Mouse (Mus musculus) heart, postnatal 4 days (tissue): ENCODE data around the gene Med24. TPM values are rescaled to one million over a fixed set of nuclear protein-coding genes. Genes with fewer than 3 reads are reported as not detected.

Experiments used
- DNase-seq: peaks from one replicate; pipeline ENCODE4 v3.0.0; 2021
- total RNA-seq, 2 experiments: library from RNA; stranded (reverse); gene quantifications; 2 replicates each; pipeline ENCODE4 v1.2.3; 2021

Med24 gene
- total RNA-seq, 2 experiments from 2014 or later: 51.7 to 52.3 TPM

DNA sequence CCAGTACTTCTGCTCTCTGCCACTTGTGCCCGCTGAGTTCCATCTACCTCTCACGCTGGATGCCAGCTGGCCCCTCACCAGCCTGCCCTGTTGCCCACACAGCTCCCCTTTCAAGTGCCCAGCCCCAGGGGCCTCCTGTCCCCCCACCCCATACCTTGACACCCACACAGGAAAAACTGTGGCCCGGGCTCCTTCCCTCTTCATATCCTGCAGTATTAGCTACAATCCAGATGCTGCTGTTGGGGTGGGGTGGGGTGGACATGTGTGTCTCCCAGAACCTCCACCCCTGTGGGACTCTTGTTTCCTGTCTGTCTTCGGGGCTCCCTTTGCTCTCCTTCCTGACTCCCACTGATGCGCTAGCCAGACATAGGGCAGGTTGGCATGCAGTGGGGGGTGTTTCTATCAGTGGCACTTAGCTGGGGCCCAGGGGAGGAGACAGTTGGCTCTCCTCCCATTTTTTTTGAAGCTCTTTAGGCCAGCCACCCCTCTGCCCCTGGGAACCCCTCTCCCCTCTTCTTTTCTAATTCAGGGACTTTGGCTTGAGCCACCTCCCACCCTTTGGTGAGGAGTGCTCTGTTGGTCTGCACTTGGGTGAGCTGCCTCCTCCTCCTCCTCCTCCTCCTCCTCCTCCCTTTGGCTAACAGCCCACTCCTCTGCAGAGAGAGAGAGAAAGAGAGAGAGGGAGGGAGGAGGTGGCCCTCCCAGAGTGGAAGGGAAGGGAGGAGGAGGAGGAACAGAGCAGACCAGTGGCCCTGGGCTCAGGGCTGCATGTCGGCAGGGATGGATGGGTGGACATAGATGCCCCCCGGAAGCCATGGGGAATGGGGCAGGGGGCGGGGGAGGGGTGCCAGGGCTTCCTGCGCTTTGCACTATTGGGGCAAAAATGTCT lies 36.4 kb upstream of the Med24 start:
- peak; percentile 59 for DNase-seq

DNA sequence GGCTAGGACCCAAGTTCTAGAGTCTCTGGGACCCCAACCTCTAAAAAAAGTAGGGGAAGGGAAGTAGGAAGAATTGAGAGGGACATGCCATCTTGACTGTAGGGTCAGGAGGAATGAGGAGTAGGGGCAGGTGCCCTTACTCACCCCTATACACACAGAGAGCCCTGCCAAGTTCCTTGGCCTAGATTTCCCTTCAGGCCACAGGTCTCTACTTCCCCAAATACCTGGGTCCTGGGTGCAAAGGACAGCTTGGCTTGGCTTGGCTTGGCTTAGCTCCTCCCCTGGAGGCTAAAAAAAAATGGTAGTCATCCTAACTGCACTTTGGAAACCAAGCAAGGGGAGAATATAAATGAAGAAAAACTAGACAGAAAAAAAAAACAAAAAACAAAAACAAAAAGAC lies 35.5 kb upstream of the Med24 start:
- no peak for DNase-seq

DNA sequence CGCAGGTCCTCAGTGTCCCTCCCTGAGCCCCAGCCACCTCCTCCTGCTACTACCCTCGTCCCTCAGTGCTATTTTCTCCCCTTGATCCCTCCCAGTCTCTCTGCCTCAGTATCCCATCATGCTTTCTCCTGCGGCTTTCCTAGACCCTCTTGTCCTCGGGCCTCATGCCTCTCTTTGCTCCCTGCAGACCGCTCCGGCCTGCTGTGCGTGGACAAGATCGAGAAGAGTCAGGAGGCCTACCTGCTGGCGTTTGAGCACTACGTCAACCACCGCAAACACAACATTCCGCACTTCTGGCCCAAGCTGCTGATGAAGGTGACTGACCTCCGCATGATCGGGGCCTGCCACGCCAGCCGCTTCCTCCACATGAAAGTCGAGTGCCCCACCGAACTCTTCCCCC lies 34.9 kb upstream of the Med24 start:
- DNase-seq: no peak

DNA sequence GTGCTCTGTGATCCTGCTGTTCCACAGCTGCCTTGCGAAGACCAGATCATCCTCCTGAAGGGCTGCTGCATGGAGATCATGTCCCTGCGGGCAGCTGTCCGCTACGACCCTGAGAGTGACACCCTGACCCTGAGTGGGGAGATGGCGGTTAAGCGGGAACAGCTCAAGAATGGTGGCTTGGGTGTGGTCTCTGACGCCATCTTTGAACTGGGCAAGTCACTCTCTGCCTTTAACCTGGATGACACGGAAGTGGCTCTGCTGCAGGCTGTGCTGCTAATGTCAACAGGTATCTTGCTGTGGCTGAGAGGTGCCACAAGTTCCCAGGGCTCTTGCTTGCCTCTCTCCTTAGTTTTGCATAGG lies 34.2 kb upstream of the Med24 start:
- DNase-seq: no peak

DNA sequence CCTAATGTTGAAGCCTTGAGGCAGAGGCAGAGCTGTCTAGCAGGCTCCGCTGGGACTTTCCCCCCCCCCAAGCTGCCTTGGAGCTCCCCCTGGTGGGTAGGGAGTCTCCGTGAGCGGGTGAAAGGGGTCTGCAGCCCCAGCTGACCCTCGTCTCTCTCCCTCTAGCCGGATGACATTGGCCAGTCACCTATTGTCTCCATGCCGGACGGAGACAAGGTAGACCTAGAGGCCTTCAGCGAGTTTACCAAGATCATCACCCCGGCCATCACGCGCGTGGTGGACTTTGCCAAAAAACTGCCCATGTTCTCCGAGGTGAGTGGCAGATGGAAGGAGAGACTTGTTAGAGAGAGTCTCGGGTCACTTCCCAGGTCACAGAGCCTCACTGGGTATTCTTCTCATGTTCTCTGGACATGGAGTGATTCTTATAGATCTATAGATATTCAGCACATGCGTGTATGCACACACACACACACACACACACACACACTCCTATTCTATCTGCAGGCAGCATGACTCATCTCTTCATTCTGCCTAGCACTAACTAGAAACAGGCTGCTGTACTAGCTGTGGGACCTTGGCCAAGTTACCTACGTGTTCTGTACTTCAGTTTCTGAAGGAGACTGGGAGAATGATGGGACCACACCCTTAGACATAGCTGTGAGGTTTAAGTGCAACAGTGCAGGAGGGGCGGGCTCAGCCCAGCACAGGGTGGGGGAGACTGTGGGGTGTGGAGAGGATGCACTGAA lies 33.7 kb upstream of the Med24 start:
- peak; percentile 63 for DNase-seq

DNA sequence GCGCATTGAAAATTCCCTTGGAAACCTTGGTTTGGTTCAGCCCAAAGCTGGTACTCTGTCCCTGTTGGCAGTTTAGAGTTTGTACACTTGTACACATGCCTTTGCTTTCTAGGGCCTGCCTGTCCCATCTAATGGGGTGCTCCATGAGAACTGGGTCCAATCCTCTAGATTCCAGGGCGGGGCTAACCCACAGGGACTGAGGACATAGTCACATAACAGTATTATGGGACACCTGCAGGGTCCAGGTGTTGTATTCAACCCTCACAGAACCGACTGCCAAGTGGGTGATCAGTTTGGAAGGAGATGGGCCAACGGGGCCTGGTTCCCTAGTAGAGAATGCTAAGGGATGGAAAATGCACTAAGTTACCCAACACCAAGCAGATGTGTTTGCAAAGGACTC lies 32.7 kb upstream of the Med24 start:
- no peak for DNase-seq

DNA sequence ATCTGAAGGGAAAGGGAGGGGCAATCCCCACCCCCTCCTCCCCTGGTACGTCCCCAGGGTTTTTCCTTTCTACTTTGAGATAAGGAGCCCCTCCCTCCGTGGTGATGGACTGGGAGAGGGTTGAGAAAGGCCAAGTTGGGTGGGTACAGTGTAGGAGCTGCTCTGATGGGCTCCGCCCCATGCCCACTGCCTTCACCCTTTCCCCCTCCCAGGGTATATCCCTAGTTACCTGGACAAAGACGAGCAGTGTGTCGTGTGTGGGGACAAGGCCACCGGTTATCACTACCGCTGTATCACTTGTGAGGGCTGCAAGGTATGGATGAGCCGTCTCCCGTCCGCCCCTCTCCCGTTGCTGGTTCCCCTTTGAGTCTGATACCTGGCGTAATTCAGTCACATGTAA lies 27.5 kb upstream of the Med24 start:
- DNase-seq: no peak

DNA sequence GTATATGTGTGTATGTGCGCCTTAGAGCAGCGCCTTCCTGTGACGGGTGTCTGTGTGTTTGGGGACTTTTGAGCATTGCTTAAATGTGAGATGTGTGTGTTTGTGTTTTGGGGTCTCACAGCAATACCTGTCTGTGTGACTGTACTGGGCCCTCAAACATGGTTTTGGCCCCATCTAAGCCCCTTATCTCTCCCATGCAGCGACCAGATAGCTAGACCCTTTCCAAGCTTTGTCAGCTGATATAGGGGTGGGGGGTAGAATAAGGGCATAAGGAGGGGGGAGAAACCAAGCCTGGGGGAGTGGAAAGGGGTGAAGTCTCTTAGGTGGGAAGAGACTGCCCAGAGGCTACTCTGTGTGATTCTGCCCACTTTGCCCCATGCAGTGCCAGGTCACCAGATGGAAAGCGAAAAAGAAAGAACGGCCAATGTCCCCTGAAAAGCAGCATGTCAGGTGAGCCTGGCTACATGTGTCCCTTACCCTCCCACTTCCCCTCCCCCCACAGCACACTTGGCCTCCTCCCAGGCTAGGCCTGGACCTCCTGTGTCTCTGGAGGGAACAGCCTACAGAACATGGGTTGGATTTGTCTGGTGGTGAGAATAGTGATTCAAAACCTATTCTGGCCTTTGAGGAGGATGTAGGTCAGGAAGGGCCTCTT lies 26.6 kb upstream of the Med24 start:
- DNase-seq: no peak

DNA sequence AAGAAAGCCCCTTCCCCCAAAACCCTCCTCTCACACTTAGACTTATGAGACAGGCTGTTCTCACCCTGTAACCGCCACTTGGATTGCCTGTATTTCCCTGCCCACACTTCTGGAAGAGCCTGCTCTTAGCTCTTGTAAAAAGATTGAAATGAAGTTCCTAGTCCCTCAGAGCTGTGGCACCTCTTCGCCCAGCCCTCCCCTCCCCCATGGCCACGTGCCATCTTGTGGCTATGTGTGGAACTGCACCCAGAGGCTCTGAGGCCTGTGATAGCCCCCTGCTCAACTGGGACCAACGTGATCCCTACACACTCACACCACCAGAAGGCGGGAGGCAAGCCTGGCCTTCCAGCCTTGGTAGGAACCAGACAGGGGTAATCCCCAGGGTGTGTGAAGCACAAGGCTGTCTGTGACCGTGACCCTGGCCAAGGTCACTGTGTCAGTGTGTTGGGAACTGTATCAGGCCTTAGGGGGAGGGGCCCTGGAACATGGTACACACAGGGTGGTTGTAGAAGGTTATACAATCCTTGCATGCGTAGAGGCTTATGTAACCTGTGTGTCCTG lies 25.5 kb upstream of the Med24 start:
- peak; percentile 90 for DNase-seq

DNA sequence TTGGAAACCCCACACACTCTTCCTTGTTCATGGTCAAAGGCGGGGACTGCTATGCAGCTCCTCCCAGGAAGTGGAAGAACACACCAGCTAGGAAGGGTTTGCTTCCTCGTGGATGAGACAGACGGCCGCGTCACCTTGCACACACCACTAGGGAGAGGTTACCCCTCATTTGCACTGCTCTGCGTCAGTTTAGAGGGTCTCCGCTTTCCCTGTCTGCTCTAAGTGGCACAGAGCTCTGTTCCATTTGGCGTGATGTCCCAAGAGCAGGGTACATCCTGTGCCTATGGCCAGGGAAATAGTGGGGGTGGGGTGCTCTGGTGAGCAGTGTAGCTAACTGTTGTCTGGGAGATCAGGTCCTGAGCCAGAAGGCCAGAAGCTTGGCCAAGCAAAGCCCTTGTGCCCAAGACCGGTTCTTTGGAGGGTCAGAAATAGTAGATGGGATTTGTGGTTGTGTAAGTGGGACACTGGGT lies 25.0 kb upstream of the Med24 start:
- DNase-seq: no peak

DNA sequence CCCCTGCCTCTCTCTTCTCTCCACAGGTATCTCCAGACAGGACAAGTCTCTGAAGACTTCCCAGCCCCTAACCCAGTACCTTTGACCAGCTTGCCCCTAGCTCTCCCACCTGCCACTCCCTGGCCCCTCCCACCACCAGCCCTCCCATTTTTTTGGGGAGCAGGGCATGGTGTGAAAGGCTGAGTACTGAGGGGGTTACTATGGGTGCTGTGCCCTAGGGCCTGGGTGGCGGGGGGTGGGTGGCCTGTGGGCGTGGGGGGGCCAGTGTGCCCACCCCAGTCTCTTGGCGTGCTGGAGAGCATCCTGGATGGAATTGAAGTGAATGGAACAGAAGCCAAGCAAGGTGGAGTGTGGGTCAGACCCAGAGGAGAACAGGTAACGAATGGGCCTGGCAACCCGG lies 24.0 kb upstream of the Med24 start:
- DNase-seq: no peak

DNA sequence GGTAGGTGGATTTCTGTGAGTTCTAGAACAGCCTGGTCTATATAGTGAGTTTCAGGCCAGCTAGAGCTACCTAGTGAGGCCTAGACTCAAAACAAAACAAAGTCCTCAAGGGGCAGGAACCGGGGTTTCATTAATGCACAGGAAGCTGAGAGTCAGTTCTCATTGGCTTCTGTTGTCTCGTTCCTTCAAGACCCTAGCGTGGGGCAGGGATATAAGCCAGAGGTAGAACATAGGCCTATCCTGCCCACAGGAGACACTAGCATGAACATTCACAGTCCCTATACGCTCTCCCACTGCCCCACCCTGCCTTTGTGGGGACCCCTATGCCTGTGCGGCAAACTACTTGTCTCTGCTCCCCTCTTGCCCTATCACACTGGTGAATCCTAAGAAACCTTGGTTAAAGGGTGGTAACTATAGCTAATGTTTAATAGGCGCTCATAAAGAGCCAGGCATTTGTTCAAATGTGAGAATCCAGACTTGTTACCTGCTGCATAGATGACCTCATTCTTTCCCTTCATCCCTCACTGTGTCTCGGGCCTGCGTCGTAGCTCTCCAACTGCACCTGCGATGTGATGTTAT lies 23.4 kb upstream of the Med24 start:
- no peak for DNase-seq

DNA sequence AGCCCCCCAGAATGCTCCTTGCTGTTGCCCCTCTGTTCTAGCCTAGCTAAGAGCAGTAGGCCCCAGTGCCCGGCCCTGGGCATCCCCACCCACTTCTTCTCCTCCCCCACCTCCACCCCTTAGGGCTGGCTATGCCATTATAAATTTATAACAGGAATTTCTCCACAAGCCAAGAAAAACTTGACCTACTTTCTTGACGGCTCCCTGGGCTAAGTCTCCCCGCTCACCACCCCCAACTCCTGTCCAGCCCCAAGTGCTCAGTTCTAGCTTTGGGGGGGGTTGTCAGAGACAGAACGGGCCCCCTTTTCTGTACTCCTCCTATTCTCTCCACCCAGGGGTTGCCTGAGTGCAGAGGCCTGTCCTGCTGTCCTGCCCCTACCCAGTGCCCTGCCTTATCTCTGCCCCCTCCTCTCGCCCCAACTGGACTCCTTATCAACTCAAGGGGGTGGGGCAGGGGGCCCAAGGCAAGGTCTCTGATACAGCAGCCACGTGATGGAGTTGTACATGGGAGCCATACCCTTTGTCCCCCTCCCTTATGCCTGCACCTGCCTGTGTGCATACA lies 22.1 kb upstream of the Med24 start:
- peak; percentile 55 for DNase-seq

DNA sequence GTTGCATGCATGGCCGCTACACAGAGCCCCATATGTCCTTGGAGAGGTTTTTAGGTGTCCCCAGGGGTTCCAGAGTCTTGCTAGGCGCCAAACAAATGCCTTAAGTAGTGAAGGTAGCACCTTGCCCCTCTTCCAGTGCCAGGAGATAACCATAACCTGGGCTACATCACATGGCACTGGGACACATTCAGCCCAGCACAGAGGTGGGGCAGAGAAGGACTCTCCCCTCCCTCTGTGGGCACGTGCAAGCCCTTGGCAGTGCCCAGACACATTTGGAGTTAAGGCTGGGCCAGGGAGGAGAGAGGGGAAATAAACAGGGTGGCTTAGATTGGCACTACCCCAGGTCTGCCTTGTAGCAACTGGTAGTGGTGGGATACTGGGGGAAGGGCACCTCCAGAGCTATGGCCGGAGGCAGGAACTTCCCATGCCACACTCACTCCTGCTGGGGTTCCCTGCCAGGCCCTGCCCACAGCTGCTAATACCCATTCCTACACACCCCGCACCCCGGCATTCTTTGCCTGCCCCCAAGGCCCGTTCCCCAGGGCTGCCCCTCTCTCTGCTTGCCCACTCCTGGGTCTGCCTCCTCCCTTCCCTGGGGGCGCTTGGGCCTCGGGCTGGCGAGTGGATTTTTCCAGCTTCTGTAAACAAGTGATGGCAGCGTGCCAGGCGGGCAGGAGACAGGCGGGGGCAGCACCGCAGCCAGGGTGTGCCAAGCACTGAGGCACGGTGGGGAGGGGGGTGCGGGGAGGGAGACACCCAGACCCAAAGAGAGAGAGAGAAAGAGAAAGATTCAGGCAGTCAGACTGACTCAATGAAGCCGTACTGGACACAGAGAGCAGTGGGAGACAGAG lies 21.3 kb upstream of the Med24 start:
- peak; percentile 79 for DNase-seq

DNA sequence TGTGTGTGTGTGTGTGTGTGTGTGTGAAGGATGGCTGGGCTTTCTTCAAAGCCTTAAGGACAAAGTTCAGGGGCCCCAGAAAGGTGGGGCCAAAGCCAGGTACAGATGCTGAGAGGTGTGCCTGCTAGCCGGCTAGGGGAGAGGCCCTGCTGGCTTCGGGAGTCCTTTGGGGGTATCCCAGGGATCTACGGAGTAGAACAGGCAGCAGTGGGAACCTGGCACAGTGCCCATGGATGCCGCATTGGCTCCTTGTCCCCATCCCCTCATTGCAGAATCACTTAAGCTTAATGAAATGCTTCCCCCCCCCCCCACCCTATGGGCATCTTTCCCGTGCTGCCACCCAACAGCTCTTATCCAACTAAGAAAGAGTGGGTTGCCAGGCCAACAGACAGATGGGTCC lies 20.5 kb upstream of the Med24 start:
- DNase-seq: no peak

DNA sequence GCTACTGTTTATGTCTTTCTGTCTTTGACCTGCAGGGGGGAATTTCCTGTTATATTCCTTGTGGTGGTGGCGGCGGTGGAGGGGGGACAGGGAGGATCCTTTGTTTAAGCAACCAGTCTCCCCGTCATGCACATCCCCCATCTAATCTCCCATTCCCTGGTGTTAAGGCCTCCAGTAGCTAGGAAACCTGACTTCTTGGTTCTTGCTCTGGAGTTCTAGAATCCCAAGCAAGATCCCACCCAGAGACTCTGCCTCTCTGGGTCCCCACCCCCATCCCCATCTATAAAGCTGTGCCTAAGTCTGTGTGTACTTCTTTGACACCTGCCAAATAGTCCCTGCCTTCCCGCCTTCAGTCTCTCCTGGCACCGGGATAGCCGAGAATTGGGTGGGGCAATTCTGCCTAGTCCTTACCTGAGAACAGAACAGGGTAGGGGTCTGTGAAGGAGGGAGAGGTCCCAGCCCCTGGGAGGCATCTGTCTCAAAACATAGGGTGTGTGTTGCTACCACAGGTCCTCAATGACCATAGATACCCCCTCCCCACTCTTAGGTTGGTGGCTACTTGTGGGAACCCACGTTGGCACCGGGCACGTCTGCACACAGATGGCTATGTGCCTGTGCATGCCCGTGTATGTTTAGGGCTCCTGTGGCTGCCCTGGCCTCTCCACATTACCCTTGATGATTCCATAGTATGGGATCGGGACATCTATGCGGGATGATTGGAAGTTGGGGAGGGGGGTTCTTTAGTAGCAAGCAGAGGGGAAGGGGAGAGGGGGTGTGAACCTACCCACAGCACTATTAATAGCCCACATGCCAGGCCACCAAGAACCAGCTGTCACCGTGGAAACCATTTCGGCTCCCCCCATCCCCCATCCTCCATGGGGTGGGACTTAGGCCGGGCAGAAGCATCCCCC lies 19.5 kb upstream of the Med24 start:
- DNase-seq: no peak

DNA sequence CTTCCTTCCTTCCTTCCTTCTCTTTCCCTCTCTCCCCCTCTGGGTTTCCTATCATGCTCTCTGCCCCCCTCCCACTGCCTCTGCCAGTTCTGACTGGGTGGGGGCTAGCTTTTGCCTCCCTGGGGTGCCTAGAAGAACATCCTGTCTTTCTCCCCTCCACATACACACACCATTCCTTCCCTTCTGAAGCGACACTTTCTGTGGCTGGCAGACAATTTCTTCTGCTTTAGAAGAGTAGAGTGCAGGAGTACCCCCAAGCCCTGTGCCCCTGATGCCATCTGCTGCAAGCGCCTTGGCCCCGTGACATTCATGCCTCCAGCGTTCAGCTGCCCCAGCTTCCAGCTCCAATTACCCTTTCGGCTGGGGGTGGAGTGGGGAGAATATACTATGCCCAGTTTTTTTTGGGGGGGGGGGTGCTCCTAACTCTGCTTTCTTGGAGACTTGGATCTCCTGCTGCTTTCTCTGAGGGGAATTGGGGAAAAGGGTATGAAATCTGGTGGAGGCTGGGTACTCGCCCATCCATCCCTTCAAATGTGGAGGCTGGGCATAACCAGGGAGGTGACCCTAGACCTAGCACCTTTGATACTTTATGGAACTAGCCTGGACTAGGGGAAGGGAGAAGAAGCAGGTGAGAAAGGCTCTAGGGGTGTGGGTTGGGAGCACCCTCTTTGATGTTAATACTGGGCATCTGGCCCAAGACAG lies 18.7 kb upstream of the Med24 start:
- DNase-seq: no peak

DNA sequence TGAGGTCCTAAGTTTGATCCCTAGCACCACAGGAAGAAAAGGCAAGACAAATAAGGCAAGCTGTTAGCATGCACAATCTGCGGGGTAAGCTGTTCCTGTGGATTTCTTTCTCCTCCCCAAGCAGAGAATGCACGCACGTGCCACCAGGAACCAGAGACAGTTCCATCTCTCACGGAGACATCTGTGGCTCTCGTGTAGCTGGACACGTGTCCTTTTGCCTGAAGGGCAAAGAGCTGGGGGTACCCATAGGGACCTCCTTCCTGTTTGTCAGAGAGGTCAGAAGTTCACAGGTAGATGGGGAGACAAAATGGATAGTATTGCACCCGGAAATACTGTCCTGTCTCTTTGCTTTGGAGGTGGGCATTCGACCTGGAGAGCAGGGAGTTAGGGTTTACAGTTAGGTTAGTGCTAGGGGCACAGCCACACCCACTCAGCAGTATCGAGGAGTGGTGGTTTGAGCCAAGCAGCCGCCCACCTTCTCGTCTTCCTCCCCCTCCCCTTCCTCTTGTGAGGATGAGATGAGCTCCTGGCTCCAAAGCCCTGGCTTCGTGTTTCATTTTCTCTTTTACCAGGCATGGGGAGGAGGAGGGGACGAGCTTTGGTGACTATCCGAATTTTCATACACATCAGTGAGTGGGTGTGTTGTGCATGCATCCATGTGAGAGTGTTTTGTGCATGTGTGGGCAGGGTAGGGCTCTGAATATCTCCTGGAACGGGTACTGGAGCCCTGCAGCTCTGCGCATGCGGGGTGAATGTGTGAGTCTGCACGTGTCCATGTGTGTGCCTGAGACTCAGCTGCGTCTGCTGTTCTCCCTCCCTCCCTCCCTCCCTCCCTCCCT lies 17.8 kb upstream of the Med24 start:
- peak; percentile 80 for DNase-seq
